Mouse (Mus musculus) hindlimb bud, embryonic 11.5 days (tissue): ENCODE results near the gene Gm11020.
"Not testable (repeated sequence)": the region's sequence is repeated elsewhere in the genome, so short reads cannot be mapped to it uniquely, and the experiment has no call there.

Experiments used
- DNase-seq: peaks from one replicate; pipeline ENCODE4 v3.0.0-alpha.2; 2012; ENCODE audit warnings: low read depth, low spot score; ENCODE audit errors: extremely low spot score

Gm11020 gene

DNA sequence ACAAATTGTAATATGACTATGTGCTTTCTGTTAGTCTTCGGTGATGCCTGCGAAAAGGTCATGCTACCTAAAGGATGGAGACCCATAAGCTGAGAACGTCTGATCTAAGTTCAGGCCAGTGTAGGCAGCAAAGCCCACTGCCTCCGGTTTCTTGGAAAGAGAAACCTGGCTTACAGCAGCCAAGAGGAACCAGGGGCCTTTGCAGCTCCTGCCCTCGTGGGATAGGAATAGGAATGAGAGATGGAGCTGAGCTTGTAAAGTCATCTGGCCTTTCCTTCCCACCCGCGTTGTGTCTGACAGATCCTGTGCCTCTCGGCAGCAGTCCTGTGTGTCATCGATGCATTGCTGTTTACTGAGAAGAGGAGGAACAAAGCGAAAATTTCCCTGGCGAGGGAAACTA, at the start of gene Gm11020:
Gm11020 (plus strand) TSS at position 301 of the 400 bp plus-strand sequence.
- DNase-seq = not testable (repeated sequence)

DNA sequence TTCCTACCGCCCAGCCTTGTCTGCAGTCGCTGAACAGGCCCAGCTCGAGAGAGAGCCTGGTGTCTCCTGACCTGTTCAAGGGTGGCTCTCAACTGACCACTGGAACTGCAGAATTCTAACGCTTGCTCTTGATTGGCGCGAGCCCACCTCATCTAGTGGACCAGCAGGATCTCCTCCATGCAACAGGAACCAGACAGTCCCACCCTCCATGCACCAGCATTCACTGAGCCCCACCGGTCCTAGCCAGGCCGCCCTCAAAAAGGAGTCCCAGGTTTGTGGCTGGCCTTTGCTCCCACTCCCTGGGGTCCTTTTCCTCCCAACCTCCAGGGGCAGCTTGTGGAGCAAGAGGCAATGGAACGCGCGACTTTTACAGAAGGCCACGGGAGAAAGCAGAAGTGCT, 28.3 kb upstream of the Gm11020 start, which contains the start of gene Cmtm2a:
Cmtm2a (minus strand) TSS at position 101 of the 400 bp plus-strand sequence.
- not testable (repeated sequence) for DNase-seq

DNA sequence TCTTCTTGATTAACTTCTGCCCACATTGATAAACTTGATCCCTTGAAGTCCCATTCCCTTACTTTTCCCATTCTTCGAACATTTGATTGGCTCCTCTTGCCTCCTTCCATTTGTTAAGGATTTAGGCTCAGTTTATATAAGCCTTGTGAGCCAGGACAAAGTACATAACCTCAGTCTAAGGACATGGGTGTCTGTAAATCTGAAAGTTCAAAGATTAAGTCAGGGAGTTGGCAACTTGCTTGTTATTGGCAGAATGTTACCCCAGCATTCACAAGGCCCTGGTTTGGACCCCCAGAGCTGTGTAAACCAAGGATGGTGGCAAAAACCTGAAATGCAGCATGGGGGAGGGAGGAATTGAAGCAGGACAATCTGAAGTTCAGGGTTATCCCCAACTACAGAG, 27.0 kb upstream of the Gm11020 start:
- DNase-seq = no peak

DNA sequence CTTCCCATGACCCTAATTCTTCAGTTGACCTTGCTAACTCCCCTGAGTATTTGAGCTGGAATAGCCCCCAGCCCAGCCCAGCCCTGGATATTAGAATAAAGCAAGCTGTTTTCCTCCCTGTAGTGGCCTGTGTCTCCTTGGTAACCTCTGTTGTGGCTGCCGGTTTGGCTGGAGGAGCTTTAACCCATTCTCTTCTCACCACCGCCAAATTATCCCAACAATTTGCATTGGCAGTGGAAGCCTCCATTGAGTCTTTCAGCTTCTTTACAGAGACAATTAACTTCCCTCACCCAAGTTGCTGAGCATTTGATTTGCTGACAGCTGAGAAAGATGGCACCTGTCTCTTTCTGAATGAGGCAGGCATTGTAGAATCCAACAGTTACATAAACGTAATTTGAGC, 19.8 kb upstream of the Gm11020 start:
- DNase-seq = not testable (repeated sequence)

DNA sequence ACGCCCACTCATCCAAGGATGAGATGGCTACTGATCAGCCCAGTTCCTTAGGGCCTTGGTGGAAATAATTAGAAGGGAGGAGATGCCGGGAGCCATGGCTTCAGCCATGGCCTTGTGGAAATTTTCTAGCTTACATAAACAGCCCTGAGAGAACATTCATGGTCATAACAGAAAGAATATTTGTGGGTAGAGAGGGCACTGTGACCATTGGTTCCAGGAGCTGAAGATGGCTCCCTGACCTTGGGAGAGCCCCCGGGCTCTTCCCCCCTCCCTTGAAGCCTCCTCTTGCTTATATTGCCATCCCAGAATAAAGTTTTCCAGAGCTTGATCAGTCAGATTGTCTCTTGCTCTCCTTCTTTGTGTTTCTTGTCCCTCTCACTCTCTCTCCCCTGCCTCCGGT, 18.8 kb upstream of the Gm11020 start:
- DNase-seq = not testable (repeated sequence)

DNA sequence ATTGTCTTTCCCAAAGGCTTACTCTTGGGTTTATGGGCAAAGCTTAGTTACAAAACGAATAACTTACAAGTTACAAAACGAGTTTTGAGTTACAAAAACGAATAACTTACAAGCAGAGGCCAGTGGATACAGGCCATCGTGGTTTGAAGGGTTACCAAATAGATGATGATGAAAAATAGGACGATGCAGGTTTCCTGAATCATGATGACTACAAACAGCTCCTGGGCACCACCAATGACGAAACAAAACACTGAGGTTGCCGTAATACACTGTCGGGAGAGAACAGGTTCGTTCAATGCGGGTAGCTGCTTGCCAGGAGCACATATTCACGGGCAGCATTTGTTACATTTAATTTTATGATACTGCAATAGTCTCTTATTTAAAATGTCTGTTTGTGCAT, 16.4 kb upstream of the Gm11020 start:
- DNase-seq = no peak

GRCm38 (mm10) chr8:104308341-104308740, 13.0 kb upstream of the Gm11020 start:
- DNase-seq = not testable (repeated sequence)

DNA sequence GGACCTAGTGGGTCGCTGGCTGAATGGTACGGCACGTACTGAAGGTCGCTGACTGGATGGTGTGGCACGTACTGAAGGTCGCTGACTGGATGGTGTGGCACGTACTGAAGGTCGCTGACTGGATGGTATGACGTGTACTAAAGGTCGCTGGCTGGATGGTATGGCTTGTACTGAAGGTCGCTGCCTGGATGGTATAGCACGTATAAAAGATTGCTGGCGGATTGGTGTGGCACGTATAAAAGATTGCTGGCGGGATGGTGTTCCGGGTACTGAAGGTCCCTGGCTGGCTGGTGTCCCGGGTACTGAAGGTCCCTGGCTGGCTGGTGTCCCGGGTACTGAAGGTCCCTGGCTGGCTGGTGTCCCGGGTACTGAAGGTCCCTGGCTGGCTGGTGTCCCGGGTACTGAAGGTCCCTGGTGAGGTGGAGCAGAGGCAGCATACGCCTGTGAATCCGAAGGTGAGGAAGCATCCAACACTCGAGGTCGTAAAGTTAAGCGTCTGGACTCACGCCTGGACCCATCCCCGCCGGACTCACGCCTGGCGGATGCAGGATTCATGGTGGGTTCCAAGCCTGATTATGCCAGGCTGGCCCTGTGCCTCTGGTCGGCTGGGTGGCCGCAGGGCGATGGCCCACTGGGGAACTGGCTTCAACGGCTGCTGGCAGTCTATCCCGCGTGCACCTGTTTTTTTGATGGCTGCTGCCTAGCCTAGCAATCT, 11.8 kb upstream of the Gm11020 start, which contains the start of the genes Gm45711 and Cmtm1:
Gm45711 (minus strand) TSS at position 641 of the 715 bp plus-strand sequence.
Cmtm1 (minus strand) TSS at position 705 of the 715 bp plus-strand sequence.
- not testable (repeated sequence) for DNase-seq

DNA sequence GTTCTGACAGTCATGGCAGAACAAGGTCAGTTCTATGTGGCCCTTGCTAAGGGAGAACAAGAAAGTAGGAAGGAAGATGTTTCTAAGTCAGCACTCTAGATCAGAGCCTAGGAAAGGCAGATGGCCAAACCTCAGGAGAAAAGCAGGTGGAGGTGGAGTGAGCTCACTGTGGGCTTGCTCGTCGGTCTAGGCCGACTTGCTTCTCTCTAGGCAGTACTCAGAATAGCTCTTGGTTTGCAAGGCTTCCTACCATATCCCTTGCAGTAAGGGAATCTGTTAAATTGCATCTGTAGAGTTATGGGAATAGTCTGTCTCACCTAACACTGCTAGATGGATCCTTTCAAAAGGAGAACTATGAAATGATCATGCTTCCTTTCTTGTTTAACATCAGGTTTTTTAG, 9.3 kb upstream of the Gm11020 start:
- not testable (repeated sequence) for DNase-seq

GRCm38 (mm10) chr8:104313311-104313710, 8.1 kb upstream of the Gm11020 start:
- no peak for DNase-seq

DNA sequence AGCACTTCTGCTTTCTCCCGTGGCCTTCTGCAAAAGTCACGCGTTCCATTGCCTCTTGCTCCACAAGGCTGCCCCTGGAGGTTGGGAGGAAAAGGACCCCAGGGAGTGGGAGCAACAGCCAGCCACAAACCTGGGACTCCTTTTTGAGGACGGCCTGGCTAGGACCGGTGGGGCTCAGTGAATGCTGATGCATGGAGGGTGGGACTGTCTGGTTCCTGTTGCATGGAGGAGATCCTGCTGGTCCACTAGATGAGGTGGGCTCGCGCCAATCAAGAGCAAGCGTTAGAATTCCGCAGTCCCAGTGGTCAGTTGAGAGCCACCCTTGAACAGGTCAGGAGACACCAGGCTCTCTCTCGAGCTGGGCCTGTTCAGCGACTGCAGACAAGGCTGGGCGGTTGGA, 563 bp downstream of the Gm11020 start, which contains the start of gene Cmtm2b:
Cmtm2b (plus strand) TSS at position 301 of the 400 bp plus-strand sequence.
- DNase-seq = not testable (repeated sequence)

- DNase-seq = no peak
Observed at GRCm38 (mm10) chr8:104332665-104333631, 11.6 kb downstream of the Gm11020 start.

- DNase-seq = no peak
Observed at GRCm38 (mm10) chr8:104333786-104334185, 12.4 kb downstream of the Gm11020 start.

DNA sequence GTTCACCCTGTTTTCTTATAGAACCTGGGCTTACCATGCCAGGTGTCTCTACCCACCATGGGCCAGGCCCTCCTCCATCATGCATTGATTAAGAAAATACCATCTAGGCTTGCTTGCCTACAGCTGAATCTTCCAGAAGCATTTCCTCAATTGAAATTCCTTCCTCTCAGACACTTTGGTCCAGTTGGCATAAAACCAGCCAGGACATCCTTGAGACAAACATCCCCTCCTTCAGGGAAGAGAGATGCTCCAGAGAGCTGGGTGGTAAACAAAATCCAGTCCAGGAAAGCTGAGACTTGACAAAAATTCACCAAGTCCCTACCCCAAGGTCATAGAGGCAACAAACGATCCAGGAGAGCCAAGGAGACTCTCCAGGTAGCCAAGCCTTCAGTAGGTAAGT, 12.8 kb downstream of the Gm11020 start:
- DNase-seq = no peak

DNA sequence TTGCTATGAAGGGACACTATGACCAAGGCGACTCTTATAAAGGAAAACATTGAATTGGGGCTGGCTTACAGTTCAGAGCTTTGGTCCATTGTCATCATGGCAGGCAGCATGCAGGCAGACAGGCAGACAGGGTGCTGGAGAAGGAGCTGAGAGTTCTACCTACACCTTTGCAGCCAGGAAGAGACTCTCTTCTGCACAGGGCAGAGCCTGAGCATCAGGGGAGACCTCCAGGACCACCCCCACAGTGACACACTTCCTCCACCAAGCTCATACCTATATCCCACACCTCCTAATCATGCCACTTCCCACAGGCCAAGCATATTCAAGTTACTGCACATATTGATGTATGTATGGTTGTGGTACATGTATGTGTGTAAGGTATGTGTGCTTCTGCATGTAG, 15.4 kb downstream of the Gm11020 start:
- no peak for DNase-seq

GRCm38 (mm10) chr8:104337890-104338289, 16.5 kb downstream of the Gm11020 start:
- no peak for DNase-seq

DNA sequence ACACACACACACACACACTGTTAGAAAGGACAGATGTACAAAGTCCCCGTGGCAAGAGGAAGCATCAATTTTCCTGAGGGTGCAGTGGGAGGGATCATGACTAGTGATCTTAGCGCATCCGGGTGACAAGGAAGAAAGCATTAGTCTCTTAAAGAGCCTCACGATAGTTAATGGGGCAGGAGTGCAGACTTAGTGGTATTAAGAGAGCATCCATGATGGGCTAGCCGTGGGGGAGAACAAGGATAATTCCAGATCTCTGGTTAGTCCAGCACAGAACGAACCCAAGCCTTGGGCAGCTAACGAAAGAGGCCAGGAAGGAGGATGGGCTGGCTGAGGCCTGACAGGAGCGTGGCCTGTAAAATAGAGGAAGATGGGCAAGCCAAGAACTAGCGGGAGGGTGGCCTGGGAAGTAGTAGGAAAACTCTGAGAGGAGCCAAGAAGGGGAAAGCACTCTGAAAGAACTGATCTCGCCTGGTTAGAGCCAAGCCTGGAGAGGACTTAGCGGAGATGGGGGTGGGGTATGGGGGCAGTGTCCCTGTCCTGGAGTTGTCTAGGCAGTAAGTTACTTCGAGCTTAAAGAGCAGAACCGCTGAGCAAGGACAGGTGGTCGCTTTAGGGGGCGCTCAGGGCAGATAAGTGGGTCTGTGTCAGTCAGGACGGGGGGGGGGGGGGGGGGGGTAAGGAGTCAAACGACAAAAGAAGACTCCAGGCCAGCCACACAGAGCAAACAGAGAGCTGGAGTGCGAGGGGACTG, 18.0 kb downstream of the Gm11020 start, which contains the start of gene Cmtm3:
Cmtm3 (plus strand) TSS at position 182 of the 754 bp plus-strand sequence.
- DNase-seq = no peak

DNA sequence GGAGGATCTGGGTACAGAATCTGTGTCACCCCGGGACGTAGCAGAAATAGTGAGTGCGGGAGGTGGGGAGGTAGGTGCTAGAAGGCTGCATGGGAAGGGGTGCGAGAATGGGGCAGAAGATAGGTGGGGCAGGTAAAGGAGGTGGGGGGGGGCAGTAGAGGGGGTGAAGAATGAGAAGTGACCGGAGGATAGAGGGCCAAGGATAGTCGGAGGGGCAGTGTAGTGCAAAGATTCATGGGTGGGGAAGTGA, 18.5 kb downstream of the Gm11020 start:
- no peak for DNase-seq

GRCm38 (mm10) chr8:104340233-104341105, 19.1 kb downstream of the Gm11020 start:
- DNase-seq = no peak

- no peak for DNase-seq
Observed at GRCm38 (mm10) chr8:104341106-104341561, 19.8 kb downstream of the Gm11020 start.
